Mouse (Mus musculus) CD4-positive helper T cell, adult 2 months (primary cell): ENCODE results near the gene Gp9.
"Not testable (repeated sequence)": the region's sequence is repeated elsewhere in the genome, so short reads cannot be mapped to it uniquely, and the experiment has no call there.

Experiments
- DNase-seq: peaks from one replicate; pipeline ENCODE4 v3.0.0-alpha.2; 2012; ENCODE audit warnings: low read depth, missing footprints, low spot score

The Gp9 gene

GRCm38 (mm10) chr6:87750184-87750910 is 27.5 kb upstream of the Gp9 start:
- DNase-seq: no peak

GRCm38 (mm10) chr6:87751574-87751973 is 26.3 kb upstream of the Gp9 start:
- DNase-seq: no peak

GRCm38 (mm10) chr6:87755196-87755595 is 22.7 kb upstream of the Gp9 start:
- no peak for DNase-seq

GRCm38 (mm10) chr6:87756896-87757295 is 21.0 kb upstream of the Gp9 start:
- no peak for DNase-seq

GRCm38 (mm10) chr6:87759404-87759803 is 18.5 kb upstream of the Gp9 start:
- no peak for DNase-seq

- DNase-seq: no peak
Observed at GRCm38 (mm10) chr6:87759850-87760249, 18.0 kb upstream of the Gp9 start.

GRCm38 (mm10) chr6:87762161-87762560 is 15.7 kb upstream of the Gp9 start:
- DNase-seq: no peak

GRCm38 (mm10) chr6:87763376-87764280 is 14.2 kb upstream of the Gp9 start:
- DNase-seq: peak; percentile 48

GRCm38 (mm10) chr6:87764296-87764695 is 13.6 kb upstream of the Gp9 start:
- not testable (repeated sequence) for DNase-seq

GRCm38 (mm10) chr6:87770626-87771025 is 7.2 kb upstream of the Gp9 start:
- no peak for DNase-seq

GRCm38 (mm10) chr6:87774466-87774865 is 3.4 kb upstream of the Gp9 start:
- DNase-seq: no peak

- no peak for DNase-seq
Observed at GRCm38 (mm10) chr6:87774909-87775308, 3.0 kb upstream of the Gp9 start.

GRCm38 (mm10) chr6:87775588-87776245 is 2.2 kb upstream of the Gp9 start:
- DNase-seq: no peak

- DNase-seq: no peak
Observed at GRCm38 (mm10) chr6:87776663-87777062, 1.2 kb upstream of the Gp9 start.

- DNase-seq: no peak
Observed at GRCm38 (mm10) chr6:87778294-87779173, 662 bp downstream of the Gp9 start.

- no peak for DNase-seq
Observed at GRCm38 (mm10) chr6:87779174-87780165, 1.6 kb downstream of the Gp9 start.

GRCm38 (mm10) chr6:87780546-87781301 is 2.9 kb downstream of the Gp9 start:
- DNase-seq: no peak

- DNase-seq: no peak
Observed at GRCm38 (mm10) chr6:87784033-87784432, 6.2 kb downstream of the Gp9 start.

GRCm38 (mm10) chr6:87786621-87787020 is 8.7 kb downstream of the Gp9 start:
- no peak for DNase-seq
